Mouse (Mus musculus): Measurements from ENCODE around the gene Fabp7.

Gene Fabp7

GRCm38 (mm10) chr10:57807754-57808153, 23.1 kb downstream of the Fabp7 start:
- no peak for DNase-seq (ENCODE audit: low spot score)

DNA sequence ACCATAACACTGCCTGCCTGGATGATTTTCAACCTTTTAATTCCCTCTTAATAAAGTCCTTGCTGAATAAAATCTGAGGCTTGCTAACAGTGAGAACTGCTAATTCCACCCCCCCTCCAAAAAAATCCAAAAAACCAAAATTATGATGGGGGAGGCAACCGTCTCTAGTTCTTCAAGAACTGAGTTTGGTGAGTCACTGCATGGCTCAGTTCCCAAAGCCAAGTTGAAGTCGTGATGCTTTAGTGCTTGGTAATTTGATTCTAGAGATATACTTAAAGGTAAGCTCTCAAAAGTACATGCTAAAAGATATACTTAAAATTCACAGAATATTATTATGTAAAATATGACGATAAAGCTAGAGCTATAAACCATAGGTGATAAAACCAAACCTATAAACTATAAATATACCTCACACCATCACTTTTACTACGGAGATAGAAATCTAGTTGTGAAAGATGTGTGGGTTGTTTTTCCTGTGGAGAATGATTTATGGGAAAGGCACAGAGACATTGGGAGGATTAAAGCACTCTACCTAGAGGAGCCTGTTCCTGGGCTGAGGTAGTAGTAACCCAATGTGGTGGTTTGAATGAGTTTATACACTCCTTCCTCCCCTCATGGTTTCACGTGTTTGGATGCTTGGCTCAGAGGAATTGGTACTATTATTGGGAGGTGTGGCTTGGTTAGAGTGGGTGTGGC, 27.6 kb downstream of the Fabp7 start:
- no peak for DNase-seq (ENCODE audit: low spot score)

GRCm38 (mm10) chr10:57814295-57814694, 29.6 kb downstream of the Fabp7 start:
- no peak for DNase-seq (ENCODE audit: low spot score)

GRCm38 (mm10) chr10:57815869-57816268, 31.2 kb downstream of the Fabp7 start:
- no peak for DNase-seq (ENCODE audit: low spot score)

DNA sequence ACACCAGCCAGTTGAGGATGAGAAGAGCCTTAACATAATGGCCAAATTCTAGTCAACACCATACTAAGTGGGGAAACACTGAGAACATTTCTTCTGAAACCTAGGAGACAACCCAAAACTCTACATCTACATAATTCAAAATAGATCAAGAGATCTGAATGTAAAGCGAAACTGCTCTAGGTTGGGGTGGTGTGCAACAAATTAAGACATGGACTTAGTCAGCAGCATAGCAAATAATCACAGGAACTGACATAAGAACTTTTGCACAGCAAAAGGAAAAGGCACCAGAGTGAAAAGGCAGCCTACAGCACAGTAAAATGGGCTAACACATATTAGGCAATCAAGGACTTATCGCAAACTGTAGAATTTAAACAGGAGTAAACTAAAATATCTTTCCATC, 34.5 kb downstream of the Fabp7 start:
- no peak for DNase-seq (ENCODE audit: low spot score)

DNA sequence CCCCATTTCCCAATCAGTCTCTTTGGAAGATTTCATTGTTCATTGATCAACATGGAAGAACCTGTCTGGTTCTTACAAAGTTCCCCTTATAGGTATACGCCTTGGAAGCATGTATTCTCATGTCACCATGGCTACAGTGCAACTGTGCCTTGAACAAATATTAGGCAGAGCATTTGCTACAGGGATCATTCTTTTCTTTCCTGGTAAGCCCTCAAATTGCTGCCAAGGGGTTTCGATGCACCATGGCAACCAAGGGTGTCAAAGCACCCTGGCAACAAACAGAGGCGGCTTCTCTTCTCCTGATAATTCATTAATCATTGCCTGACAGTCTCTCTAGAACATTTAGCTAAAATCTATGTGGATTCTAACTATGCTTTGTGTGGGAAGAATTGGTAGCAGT, 37.8 kb downstream of the Fabp7 start:
- peak; percentile 63 for DNase-seq (ENCODE audit: low spot score)

GRCm38 (mm10) chr10:57828649-57829048, 44.0 kb downstream of the Fabp7 start:
- DNase-seq (ENCODE audit: low spot score) = no peak

GRCm38 (mm10) chr10:57829621-57830020, 44.9 kb downstream of the Fabp7 start:
- DNase-seq (ENCODE audit: low spot score) = no peak

- DNase-seq (ENCODE audit: low spot score) = no peak
These were observed 50.4 kb downstream of the Fabp7 start for GRCm38 (mm10) chr10:57835094-57835493.

GRCm38 (mm10) chr10:57835982-57836381, 51.3 kb downstream of the Fabp7 start:
- DNase-seq (ENCODE audit: low spot score) = no peak
